Mouse (Mus musculus) brain, adult 10 weeks (tissue): Measurements from ENCODE around the gene AW551984. TPM values are rescaled to one million over a fixed set of nuclear protein-coding genes. Genes with fewer than 3 reads are reported as not detected.

ENCODE experiments used
- polyA plus RNA-seq: library from polyadenylated mRNA; stranded (reverse); fragments of 350-450 nt; fragmentation: Illumina TruSeq; extraction: RNeasy Lipid Tissue Mini Kit (QIAGEN cat#74804); gene quantifications from one replicate; pipeline ENCODE4 v1.2.3, GENCODE M21; 2015; ENCODE audit warnings: low read depth, low replicate concordance

Gene AW551984
- 10.0 TPM for polyA plus RNA-seq

GRCm38 (mm10) chr9:39603999-39604453, at the start of gene AW551984:
Gene AW551984, minus strand, starts transcription at chr9:39604403.

GRCm38 (mm10) chr9:39644785-39645184, 40.6 kb upstream of the AW551984 start, which contains the start of gene Olfr961:
Gene Olfr961, plus strand, starts transcription at chr9:39645085.

GRCm38 (mm10) chr9:39621073-39621472, 16.9 kb upstream of the AW551984 start, which contains the start of gene Olfr960:
Gene Olfr960, plus strand, starts transcription at chr9:39621373.

GRCm38 (mm10) chr9:39610355-39610754, 6.2 kb upstream of the AW551984 start, which contains the start of gene Olfr148:
Gene Olfr148, plus strand, starts transcription at chr9:39610655.

GRCm38 (mm10) chr9:39575469-39575868, 28.7 kb downstream of the AW551984 start, which contains the start of gene Olfr959:
Gene Olfr959, minus strand, starts transcription at chr9:39575569.

GRCm38 (mm10) chr9:39553946-39554345, 50.3 kb downstream of the AW551984 start, which contains the start of gene Olfr958:
Gene Olfr958, minus strand, starts transcription at chr9:39554054.

Other genes starting within 250 kb of the AW551984 start
- not detected for gene Olfr951, start 217.0 kb downstream of the AW551984 start, polyA plus RNA-seq
- gene Olfr952, start 177.3 kb downstream of the AW551984 start, polyA plus RNA-seq, result not detected
- gene Olfr954, start 147.7 kb downstream of the AW551984 start, polyA plus RNA-seq, result not detected
- gene Olfr955, start 132.5 kb downstream of the AW551984 start, polyA plus RNA-seq, result not detected
- gene Olfr44, start 110.4 kb downstream of the AW551984 start, polyA plus RNA-seq, result not detected
- not detected for gene Olfr957, start 88.6 kb downstream of the AW551984 start, polyA plus RNA-seq
- gene Olfr958, start 50.3 kb downstream of the AW551984 start, polyA plus RNA-seq, result not detected
- not detected for gene Olfr959, start 28.8 kb downstream of the AW551984 start, polyA plus RNA-seq
- gene Olfr148, start 6.3 kb upstream of the AW551984 start, polyA plus RNA-seq, result not detected
- gene Olfr960, start 17.0 kb upstream of the AW551984 start, polyA plus RNA-seq, result not detected
- not detected for gene Olfr961, start 40.7 kb upstream of the AW551984 start, polyA plus RNA-seq
- gene Olfr963, start 62.8 kb upstream of the AW551984 start, polyA plus RNA-seq, result not detected
- gene Olfr149, start 102.7 kb upstream of the AW551984 start, polyA plus RNA-seq, result not detected
- not detected for gene Olfr965, start 107.0 kb upstream of the AW551984 start, polyA plus RNA-seq
- not detected for gene Olfr150, start 126.6 kb upstream of the AW551984 start, polyA plus RNA-seq
- not detected for gene Olfr967, start 141.8 kb upstream of the AW551984 start, polyA plus RNA-seq
- not detected for gene Olfr968, start 178.8 kb upstream of the AW551984 start, polyA plus RNA-seq
- gene Olfr969, start 186.5 kb upstream of the AW551984 start, polyA plus RNA-seq, result not detected
- gene Olfr970, start 204.5 kb upstream of the AW551984 start, polyA plus RNA-seq, result not detected
- gene Olfr971, start 232.5 kb upstream of the AW551984 start, polyA plus RNA-seq, result not detected